Mouse (Mus musculus) ES-CJ7 (cell line): Measurements from ENCODE around the gene Gpr83.
A peak's percentile ranks its signal among the peaks of the same experiment; 100 is the strongest.

ENCODE experiments used
- DNase-seq: peaks from one replicate; pipeline ENCODE4 v3.0.0; 2011; ENCODE audit warnings: low read depth, low spot score

The Gpr83 gene

DNA sequence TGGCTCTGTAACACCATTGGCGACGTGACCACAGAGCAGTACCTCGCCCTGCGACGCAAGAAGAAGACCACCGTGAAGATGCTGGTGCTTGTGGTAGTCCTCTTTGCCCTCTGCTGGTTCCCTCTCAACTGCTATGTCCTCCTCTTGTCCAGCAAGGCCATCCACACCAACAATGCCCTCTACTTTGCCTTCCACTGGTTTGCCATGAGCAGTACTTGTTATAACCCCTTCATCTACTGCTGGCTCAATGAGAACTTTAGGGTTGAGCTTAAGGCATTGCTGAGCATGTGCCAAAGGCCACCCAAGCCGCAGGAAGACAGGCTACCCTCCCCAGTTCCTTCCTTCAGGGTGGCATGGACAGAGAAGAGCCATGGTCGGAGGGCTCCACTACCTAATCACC, 8.3 kb downstream of the Gpr83 start:
- DNase-seq = no peak

DNA sequence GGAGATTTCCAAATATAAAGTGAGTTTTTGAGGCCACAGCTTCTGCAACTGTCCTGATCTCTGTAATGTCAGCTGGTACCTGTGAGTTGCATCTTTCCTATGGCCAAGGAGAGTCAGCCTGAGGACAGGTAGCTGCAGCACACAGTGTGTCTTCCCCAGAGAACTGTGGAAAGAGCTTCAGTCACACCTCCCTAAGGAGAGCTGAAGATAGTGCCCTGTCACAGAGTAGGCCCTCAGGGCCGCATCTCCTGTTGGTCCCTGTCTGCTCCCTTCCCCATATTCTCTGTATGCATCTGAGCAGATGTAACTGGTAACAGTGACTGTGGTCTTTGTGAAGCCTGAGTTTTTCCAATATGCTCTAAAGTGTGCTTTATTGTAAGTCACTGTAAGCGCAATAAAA, 10.4 kb downstream of the Gpr83 start:
- DNase-seq = no peak

DNA sequence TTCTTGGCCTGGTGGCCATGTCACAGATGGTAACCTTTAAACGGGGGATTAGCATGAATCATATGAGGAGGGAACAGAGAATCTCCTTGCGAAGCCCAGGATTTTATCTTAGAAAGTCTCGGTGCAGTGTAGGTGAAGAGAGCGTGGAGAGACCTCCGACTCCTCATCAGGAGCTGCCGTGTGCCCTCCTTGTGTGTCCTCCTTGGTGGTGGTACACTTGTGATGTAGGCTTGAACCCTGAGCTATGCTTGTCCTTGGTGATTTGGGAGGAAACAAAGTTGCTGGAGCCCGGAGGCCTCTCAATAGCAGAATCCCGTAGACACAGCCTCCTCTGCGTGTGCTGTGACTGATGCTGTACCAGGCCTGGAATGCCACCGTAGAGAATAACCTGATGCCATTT, 10.8 kb downstream of the Gpr83 start:
- DNase-seq = no peak

DNA sequence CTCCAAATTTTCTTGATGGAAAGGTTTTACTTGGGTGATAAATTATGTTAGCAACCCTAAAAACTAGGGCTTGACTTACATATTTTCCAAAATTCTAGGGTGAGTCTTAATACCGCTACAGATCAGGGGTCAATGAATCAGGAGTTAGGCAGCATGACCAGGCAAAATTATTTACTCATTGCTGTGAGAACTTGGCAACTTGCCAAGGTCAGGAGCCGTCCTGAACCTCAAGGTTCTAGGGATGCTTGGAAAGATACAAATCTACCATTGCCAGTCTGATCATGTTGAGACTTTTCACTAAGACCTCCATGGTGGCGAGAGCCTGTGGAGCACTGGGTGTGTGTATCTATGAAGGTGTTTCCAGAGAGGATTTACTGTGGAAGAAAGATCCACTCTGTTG, 11.5 kb downstream of the Gpr83 start:
- DNase-seq = no peak

DNA sequence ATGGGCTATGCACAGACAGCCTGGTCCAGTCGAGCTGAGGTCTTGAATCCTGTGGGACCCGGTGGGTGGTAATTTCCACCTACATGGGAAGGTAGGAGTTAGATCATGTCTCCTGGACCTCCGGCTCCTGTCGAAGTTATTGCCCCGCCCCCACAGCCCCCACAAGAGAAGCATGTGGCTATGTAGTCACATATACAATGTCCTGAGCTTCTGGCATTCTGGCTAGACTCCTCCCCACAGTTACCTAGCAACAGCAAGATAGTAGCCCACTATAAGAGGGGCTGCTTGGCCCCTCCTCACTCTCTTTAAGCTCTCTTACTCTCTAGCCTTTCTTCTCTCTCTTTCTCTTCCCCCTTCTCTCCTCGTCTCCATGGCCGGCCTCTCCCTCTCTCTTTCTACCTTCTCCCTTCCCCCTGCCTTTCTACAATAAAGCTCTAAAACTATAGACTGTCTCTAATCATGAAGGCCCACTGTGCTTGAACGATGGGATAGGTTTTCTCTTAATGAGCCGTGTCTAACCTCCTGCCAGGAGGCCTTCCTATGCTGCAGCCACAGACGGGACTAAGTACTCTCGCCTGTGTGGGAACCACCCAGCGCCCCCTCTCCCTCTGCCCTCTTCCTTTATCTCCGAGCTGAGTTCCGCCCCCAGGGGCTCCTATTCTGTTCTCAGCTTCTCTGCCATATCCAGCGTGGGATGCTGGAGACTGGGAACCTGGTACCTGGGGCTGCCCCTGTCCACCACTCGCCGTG, 12.3 kb downstream of the Gpr83 start:
- no peak for DNase-seq

DNA sequence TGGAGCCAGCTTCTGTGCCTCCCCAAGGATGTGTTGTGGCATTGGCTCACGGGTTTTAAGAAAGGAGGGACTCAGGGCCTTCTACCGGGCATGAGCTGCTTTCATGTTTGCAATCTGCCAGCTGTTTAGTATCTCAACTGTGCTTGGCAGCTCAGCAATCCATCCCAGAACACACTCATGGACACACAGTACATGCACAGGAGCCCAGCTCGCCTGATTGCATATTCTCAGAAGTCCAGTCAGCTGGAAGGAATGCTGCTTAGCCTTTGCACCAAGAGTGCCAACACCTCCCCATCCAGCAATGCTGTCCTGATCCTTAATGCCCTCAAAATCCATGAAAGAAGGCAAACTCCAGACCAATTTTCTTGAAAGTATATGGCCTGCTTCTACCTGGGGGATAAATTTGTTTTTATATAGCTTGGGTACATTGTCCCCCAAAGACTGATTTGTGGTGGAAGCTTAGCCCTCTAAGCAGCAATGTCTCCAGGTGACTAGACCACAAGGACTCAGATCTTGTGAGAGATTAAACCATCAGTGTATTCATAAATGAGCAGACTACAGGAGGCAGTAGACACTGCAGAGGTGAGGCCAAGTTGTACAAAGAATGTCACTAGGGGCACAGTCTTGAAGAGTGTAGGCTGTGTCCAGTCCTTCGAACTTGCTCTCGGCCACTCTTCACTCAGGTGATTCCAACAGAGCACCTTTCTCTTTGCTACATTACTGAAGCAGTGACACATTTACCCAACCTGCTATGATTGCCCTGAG, 15.9 kb downstream of the Gpr83 start:
- no peak for DNase-seq

DNA sequence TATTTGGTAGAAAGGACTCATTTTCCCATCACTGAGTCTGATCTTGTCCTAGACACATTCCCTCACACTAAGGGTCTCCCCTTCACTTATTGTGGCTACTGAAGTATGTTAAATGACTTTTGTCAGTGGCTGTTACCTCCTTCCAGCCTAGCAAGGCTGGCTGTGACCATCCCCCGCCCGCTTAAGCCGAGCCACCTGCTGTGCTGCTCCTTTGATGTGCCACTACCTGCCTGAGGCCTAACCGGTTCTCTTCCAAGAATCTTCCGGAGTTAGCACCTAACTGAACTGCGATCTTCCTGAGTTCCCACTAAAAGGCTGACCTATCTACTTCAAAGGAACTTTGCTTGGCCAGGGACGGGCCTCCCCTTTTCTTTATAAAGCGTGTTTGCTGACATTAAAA, 16.6 kb downstream of the Gpr83 start:
- peak; percentile 71 for DNase-seq

DNA sequence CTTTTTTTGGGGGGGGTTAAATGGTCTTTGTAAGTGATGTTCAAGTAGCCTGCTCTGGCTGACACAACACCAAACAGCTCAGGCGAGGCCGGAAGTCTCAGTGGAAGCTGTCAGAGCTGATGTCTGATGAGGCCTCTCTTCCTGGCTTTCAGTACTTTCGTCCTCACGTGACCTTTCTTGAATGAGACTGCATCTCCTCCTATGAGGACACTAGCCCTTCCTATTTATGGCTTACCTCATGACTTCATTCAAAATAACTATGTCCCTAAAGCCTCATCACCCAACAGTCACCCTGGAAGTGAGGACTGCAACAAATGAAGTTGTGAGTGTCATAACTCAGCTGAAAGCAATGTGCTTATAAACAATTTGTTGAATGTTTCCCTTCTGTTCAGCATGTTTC, 24.6 kb downstream of the Gpr83 start:
- no peak for DNase-seq

DNA sequence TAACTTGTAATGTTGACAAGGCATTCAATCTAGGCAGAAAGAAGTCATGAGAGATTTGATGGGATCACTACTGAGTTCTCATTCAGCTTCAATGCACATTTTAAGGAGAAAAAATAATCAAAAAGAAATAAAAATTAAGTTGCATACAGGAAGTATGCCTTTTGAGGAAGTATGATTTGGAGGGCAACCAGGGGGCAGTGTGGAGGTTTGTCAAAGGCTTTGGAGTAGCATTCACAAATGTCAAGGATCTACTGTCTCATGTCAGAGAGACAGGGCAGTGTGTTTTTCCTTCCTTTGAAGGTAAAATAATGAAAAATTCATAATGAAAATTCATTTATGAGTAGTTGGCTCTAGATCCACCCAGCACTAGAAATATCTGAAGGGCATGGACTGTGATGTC, 25.1 kb downstream of the Gpr83 start:
- DNase-seq = no peak

DNA sequence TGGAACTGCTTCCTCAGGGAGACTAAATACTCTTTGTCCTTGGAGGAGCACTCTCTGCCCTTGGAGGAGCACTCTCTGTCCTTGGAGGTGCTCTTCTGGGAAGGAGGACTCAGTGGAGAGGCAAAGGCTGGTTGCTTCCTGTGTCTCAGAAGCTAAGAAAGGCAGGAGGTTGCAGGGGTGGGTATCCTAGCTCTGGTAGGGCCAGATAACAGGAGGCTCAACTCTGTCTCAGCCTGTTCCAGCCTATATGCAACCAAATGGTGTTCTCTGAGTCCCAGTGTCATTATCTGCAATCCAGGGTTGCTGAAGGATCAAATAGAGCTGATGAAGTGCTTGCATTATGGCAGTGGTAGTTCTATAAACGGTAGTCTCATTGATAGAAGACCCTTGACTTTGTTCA, 25.9 kb downstream of the Gpr83 start:
- no peak for DNase-seq

DNA sequence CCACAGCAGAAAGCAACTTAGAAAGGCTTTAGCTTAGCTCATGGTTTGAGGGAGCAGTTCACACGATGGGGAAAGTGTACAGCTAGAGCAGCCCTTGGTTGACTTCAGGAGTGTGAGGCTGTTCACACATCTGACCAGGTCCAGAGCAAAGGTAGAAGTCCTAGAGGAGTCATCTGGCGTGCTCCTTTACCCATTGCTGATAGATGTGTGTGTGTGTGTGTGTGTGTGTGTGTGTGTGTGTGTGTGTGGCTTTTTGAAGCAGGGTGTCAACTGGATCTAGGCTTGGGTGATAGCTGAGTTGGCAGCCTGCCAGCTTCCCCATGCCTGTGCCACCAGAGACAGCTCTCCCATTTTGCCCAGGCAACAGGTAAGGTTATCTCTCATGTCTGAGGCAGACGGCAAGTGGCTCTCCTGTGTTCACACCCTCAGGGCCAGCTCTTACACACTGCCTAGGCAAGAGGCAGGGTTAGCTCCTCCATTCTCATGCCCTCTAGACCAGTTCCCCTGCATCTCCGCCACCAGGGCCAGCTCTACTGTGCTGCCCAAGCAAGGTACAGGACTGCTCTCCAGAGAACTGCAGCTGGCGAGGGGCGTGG, 27.9 kb downstream of the Gpr83 start:
- no peak for DNase-seq

DNA sequence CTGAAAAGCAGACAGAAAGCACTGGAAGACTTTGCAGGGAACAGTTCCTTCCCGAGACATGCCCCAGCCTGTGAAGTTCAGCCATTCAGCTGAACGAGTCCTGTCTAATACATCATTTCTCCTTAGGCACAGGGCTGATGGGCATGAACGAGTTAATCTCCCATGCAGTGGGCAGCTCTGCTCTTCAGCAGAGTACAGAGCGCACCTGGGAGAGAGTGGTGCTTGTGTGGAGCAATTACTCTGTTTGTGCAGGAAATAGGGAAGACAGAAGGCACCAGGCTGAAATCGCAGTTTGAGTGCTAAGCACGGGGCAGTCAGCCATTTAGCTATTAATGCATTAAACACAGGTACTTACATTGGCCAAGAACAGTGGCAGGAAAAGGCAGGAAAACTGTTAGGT, 28.7 kb downstream of the Gpr83 start:
- no peak for DNase-seq

DNA sequence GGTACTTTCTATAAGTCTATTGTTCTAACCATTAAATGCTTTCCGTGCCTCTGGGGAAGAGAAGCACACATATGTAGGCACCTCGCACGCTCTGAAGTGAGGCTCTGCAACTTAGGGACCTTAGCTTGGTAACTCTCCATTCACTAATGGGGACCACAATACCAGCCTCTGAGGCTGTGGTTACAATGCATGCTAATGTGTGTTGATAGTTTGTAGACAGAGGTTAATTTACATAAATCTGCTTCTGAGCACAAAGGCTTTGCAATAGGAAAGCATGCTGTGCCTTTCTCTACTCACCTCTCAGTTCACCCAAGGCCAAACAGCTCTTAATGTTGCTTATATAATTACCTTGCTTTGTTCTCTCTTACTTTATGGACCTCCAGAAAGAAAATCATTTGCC, 30.7 kb downstream of the Gpr83 start:
- peak; percentile 55 for DNase-seq

DNA sequence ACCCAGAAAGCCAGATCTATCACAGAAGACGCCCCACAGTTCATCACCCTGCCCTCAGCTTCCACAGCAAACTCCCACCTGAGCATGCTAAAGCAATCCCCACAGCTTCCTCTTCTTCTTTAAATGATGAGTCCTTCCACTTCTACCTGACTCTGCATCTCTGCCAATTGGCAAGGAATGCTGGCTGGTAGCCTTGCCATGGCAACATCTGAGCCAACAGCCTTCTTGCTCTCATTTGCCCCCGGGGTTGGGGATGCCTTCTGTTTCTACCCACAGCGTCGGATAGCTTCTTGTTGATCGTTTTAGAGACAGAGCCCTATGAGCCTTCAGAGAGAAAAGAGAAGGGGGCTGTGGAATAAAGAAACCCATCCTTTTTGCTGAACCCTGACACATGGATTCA, 31.9 kb downstream of the Gpr83 start:
- no peak for DNase-seq

DNA sequence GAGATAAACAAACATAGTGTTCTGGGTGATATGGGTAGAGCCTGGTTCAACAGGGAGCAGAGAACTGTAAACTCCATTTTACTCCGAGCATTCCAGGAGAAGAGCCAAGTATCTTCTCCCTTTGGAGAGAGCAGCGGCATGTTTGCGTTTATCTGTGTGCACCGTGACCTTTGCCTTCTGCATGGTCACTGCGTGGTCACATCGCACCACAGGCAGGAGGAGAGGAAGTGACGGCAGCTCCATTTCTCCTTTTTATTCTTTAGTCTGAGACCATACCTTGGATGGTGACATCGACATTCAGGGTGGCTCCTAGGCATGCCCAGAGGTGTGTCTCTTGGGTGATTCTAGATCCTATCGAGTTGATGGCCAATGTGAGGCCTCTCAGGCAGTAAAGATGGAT, 33.4 kb downstream of the Gpr83 start:
- no peak for DNase-seq

DNA sequence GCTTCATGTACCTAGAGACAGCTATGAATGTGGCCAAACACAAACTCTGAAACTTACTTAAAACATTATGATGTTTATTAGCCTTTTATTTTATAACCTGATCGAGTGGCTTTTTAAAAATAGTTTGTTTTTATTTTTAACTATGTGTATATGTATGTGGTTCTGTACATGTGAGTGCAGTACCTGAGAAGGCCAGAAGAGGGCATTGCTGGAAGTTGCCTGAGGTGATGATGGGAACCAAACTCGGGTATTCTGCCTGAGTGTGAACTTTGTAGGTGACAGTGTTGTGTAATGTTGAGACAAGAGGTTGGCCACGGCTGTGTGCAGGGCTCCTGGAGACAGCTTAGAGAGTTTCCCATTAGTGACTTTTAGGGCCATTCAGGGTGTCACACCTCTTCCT, 34.6 kb downstream of the Gpr83 start:
- DNase-seq = peak; percentile 31

DNA sequence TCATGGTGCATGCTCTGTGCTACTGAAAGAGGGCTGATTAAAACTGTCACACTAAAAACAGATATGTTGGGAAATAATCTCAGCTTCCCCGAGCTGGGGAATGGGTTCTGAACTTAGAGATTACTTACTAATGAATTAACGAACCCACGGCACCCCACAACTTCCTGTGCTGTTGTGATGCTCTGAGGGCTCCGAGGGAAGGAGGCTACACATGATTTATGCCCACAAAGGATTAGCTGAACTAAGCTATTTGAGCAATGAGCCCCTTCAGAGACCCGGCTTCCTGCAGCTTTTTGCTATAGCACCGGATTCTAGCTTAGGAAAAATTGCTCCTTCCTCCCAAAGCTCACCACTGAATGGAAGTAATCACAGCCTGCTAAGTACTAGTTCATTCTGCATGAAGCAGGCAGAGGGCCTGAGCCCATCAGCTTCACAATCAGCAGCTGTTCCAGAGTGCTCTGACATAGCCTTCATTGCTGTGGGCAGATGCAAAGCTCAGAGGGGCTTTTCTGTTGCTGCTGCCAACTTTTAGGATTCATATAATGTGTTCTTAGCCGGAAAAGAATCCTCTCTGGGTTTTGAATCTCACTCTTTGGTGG, 35.3 kb downstream of the Gpr83 start:
- DNase-seq = no peak

DNA sequence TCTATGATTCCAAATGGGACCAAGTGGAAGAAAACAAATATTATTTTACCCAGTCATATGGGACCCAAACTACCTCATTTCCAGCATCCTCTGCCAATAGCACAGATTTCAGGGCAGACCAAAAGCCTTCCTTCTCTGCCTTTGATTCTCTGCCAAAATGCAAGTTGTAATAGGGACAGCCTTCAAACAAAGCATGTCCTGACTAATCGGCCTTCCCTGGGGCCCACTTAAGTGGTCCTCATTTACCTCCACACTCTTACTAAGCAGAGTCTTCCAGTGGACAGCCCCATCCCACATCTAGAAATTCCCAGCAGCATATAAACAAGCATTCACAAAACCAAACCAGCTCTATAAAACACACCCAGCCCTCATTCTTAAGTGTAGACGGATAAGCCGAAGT, 37.1 kb downstream of the Gpr83 start:
- no peak for DNase-seq

DNA sequence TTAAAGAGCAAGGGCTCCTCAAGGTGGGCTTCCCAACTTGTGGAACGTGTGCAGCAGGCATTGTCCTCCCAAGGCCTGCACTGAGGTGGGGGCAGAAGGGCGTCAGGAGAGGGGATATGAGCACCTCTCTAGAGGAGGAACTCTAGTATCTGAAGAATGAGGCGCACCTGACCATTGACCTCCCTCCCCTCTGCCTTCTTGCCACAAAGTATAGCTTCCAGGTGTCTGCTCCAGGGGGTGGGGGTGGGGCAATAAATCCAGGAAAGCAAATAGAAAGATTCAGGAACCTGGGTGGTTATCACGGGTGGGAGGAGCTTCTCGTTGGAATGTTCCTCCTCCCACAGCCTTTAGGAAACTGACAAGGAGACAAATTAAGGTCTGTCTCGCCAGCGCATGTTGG, 41.7 kb downstream of the Gpr83 start:
- DNase-seq = no peak

DNA sequence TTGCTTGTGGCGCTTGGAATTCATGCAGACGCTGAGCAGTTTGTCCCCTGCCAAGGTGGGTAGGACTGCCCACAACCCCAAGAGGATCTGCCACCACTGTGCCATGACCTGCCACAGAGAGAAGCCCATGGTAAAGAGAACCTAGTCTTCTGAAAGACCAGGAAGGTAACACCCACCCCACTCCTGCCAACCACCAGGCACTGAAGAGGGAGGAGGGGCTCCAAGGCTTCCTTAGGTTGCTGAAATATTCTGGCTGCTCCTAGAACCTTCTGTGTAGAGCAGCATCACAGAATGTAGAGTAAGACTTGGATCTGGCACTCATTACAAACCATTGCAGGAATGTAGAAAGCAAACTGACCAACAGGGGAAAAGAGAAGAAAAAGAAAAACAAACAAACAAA, 42.4 kb downstream of the Gpr83 start:
- no peak for DNase-seq

DNA sequence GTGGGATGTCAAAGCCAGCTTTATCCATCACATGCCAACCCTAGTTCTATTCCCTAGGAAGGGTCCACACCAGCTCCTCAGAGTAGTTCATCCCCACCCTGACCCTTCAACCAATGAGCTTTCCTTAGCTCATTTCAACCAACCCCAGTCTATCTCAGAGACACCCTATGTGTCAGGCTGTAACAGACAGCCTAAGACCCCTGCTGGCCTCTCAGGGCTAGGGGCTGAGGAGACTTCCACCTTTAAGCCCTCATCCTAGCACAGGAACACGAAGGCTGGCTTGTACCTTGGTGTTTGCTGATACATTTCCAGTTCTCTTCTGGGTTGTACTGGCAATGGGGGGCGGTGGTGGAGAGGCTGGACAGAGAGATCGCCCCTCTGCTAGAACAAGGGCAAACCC, 43.0 kb downstream of the Gpr83 start:
- DNase-seq = no peak

DNA sequence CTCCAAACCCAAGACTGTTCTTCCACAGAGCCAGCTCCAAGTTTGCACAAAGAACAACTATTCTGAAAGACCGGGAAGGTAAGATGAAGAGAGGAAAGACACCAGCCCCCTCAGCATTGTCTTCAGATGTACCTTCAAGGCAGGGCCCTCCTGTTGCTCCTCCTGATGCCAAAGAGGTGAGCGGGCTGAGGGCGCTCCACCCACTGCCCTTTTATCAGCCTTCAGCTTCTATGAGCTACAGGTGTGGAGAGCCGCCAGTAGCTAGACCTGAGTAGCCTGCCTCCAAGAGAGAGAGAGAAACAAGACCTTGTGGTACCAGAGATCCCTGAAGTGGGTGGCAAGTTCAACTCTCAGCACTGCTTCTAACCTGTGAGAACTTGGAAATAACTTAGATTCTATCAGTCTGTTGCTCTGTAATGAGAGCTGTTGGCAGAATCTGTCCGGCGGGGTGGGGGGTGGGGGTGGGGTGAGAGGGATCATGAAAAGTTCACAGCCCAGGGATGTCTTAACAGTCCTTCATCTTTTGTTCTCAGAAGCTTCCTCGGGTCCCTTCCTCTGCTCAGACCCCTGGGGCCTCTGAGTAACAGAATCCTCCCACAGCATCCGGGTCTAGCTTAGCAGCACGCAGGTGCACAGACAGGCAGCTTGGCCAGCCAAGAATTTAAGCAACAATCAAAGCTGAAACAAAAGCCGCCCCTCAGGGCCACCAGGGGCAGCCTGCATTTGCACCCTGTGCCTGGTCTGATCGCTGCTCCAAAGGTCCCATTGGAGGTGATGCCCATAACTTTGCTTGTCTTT, 43.8 kb downstream of the Gpr83 start, which contains the start of gene Izumo1r:
Gene Izumo1r (minus strand): TSS at position 369 of the 798 bp plus-strand sequence.
- DNase-seq = peak; percentile 34
